Mouse (Mus musculus) left cerebral cortex, postnatal 4 days (tissue): ENCODE measurements around the gene Gm2115. TPM values are rescaled to one million over a fixed set of nuclear protein-coding genes. Genes with fewer than 3 reads are reported as not detected.

Experiments used
- DNase-seq: peaks from one replicate; pipeline ENCODE4 v3.0.0-alpha.2; 2022
- intact Hi-C: fragments of 180-260 bp; cut with DNase I; formaldehyde crosslinking; loops from one replicate; pipeline ENCODE4 v1.15.1; 2025
- total RNA-seq, 2 experiments: library from RNA; stranded (reverse); gene quantifications; 2 replicates each; pipeline ENCODE4 v1.2.3; 2021

Gm2115 gene
- total RNA-seq, 2 experiments from 2014 or later = 0.82 to 1.1 TPM

- intact Hi-C loops = no loop called here
Measured at GRCm38 (mm10) chr7:84585086-84585485, 56.3 kb downstream of the Gm2115 start.

GRCm38 (mm10) chr7:84586360-84587100, 57.8 kb downstream of the Gm2115 start:
- DNase-seq = no peak
- intact Hi-C loops = no loop called here

More at GRCm38 (mm10) chr7:84585086-84585485, 56.3 kb downstream of the Gm2115 start:
- DNase-seq = no peak

GRCm38 (mm10) chr7:84587101-84587783, 58.5 kb downstream of the Gm2115 start:
- DNase-seq = no peak
- intact Hi-C loops = no loop called here

- intact Hi-C loops = no loop called here
- DNase-seq = no peak
Measured at GRCm38 (mm10) chr7:84590622-84591021, 61.9 kb downstream of the Gm2115 start.

GRCm38 (mm10) chr7:84591347-84591746, 62.6 kb downstream of the Gm2115 start:
- DNase-seq = no peak

GRCm38 (mm10) chr7:84594087-84594916, 65.5 kb downstream of the Gm2115 start:
- DNase-seq = peak; percentile 11
- intact Hi-C loops = loop anchor here (2.0 kb wide), 1 partner anchor 200 kb away; no protein-coding TSS in a partner anchor

More at GRCm38 (mm10) chr7:84591347-84591746, 62.6 kb downstream of the Gm2115 start:
- intact Hi-C loops = no loop called here

GRCm38 (mm10) chr7:84594917-84595303, 66.2 kb downstream of the Gm2115 start:
- intact Hi-C loops = loop anchor here (2.0 kb wide), 1 partner anchor 200 kb away; no protein-coding TSS in a partner anchor
- no peak for DNase-seq

GRCm38 (mm10) chr7:84596002-84596401, 67.2 kb downstream of the Gm2115 start:
- no peak for DNase-seq
- intact Hi-C loops = no loop called here

GRCm38 (mm10) chr7:84596633-84597032, 67.9 kb downstream of the Gm2115 start:
- DNase-seq = no peak
- intact Hi-C loops = no loop called here

- intact Hi-C loops = no loop called here
- DNase-seq = no peak
Measured at GRCm38 (mm10) chr7:84600631-84601030, 71.9 kb downstream of the Gm2115 start.

- intact Hi-C loops = no loop called here
- no peak for DNase-seq
Measured at GRCm38 (mm10) chr7:84601331-84601730, 72.6 kb downstream of the Gm2115 start.

GRCm38 (mm10) chr7:84604501-84604900, 75.7 kb downstream of the Gm2115 start:
- intact Hi-C loops = no loop called here
- no peak for DNase-seq

- DNase-seq = no peak
- intact Hi-C loops = loop anchor here (5.0 kb wide), 1 partner anchor 72 kb away; no protein-coding TSS in a partner anchor
Measured at GRCm38 (mm10) chr7:84605033-84605687, 76.4 kb downstream of the Gm2115 start.

GRCm38 (mm10) chr7:84605704-84606292, 77.0 kb downstream of the Gm2115 start:
- intact Hi-C loops = loop anchor here (5.0 kb wide), 1 partner anchor 72 kb away; no protein-coding TSS in a partner anchor

GRCm38 (mm10) chr7:84606293-84606749, 77.6 kb downstream of the Gm2115 start, which contains the start of gene Fah:
Fah (minus strand) TSS chr7:84606722.
- intact Hi-C loops = loop anchor here (5.0 kb wide), 1 partner anchor 71 kb away; no protein-coding TSS in a partner anchor

More at GRCm38 (mm10) chr7:84605704-84606292, 77.0 kb downstream of the Gm2115 start:
- DNase-seq = peak; percentile 68

GRCm38 (mm10) chr7:84611609-84612008, 82.9 kb downstream of the Gm2115 start:
- intact Hi-C loops = no loop called here
- DNase-seq = no peak

More at GRCm38 (mm10) chr7:84606293-84606749, 77.6 kb downstream of the Gm2115 start, which contains the start of gene Fah:
- DNase-seq = no peak

GRCm38 (mm10) chr7:84612445-84612844, 83.7 kb downstream of the Gm2115 start:
- no peak for DNase-seq
- intact Hi-C loops = no loop called here

GRCm38 (mm10) chr7:84618951-84619350, 90.2 kb downstream of the Gm2115 start:
- no peak for DNase-seq
- intact Hi-C loops = no loop called here

GRCm38 (mm10) chr7:84620956-84621355, 92.2 kb downstream of the Gm2115 start:
- intact Hi-C loops = no loop called here
- no peak for DNase-seq
